Mouse (Mus musculus): ENCODE measurements around the gene Grb2. TPM values are rescaled to one million over a fixed set of nuclear protein-coding genes. Genes with fewer than 3 reads are reported as not detected.

Grb2 gene
- total RNA-seq, 4 experiments from 2014 or later: 93.7 to 126 (median 111) TPM

DNA sequence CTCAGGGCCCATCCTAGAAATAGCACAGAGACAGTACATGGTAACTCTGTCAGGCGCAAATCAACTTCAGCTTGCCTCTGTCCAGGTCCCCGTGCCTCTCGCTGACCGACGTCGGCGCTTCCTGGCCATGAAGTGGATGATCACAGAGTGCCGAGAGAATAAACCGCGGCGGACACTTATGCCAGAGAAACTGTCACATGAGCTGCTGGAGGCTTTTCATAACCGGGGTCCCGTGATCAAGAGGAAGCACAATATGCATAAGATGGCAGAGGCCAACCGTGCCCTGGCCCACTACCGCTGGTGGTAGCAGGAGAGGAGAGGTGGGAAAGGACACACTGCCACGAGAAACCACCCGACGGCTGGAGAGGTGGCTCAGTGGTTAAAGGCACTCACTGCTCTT is 101.7 kb downstream of the Grb2 start:
- no peak for DNase-seq (ENCODE audit: low spot score)

DNA sequence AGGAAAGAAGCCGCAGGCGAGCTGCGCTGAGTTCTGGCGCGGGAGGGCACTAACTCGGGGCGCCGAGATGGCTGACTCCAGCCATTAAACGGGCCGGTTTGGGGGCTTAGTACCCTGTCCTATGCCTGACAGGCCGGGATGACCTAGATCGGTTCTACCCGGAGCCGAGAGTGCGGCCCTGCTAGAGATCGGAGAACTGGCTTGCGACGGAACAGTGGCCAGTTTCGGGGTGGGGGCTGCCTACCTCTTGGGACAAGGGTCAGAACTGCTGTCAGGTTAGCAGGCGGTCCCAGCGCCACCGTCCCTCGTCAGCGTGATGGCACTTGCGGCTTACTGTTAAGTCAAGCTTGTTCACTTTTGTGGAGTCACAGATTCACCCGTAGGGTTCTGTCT is 104.1 kb downstream of the Grb2 start:
- no peak for DNase-seq (ENCODE audit: low spot score)

DNA sequence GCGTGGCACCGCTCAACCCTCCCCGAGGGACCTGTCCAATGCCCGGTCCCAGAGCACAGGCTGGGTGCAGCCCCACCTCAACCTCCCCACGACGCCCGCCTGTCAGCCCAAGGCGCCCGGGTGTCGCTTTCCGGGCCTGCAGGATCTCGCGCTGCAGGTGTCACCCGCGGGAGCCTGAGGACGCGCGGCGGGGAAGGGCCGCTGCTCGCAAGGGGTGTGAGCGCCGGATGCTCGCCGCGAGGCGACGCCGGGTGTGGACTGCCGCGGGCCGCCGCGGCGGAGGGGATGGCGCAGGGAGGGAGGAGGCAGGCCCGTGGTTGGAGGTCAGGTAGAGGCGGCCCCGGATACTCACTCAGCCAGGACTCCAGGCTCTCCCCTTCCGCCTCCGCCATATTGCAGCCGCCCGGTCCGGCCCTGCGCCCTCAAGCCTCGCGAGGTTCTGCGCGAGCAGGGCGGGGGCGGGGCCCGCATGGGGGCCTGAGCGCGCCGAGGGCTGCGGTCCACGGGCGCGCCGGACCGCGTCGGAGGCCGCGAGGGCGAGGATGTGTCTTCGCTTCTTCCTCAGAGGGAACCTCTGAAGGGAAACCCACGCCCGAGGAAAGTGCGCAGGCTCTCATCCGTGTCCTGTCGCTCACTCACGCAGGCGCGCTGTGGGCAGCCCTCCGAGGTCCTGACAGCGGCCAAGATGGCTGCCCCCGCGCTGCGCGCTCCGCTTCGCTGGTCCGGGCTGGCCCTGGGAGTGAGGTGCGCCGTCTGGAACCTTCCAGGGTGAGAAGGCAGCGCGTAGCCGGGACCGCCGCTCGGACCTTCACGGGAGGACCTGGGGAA is 104.7 kb downstream of the Grb2 start, which contains the start of the genes Mrps7 and Gga3:
Gene Mrps7, plus strand, starts transcription at position 450 of the 828 bp plus-strand sequence.
Gene Gga3, minus strand, starts transcription at position 576 of the 828 bp plus-strand sequence.
- peak; percentile 88 for DNase-seq (ENCODE audit: low spot score)

GRCm38 (mm10) chr11:115603128-115603475 is 105.3 kb downstream of the Grb2 start:
- no peak for DNase-seq (ENCODE audit: low spot score)

DNA sequence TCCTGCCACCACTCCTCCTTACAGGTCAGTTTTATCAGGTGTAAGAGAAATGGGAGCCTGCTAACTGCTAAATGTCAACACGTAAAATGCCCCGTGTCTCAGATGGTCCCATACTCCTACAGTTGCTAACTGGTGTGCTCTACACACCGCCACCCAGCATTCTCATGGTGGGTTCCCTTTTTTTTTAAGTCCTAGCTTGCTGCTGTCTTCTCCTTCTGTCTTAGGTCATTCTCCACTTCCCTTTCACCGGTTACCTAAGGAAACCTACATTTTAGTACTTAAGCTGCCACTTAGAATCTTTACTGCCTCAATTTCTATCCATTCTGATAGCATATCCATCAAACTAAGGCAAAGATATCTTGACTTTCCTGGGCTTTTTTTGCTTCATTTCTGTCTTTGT is 107.2 kb downstream of the Grb2 start:
- DNase-seq (ENCODE audit: low spot score): no peak

GRCm38 (mm10) chr11:115600743-115601142 is 107.7 kb downstream of the Grb2 start:
- DNase-seq (ENCODE audit: low spot score): no peak

DNA sequence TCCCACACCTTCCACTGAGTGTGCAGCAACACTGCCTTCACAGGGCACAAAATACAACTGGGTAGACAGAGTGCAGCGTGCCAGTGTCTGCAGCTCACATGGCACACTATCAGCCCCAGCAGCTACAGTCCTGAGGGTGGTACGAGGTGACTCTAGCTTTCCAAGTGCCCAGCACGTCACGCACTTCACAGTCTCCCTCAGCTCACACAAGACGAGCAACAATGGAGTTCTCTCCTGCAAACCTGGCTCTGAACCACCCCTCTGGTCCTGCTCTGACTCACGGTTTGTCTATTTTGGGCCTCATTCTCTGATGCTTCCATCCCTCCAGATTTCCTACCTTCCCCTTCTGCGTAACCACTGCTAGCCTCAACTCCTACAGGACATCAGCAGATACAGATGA is 108.7 kb downstream of the Grb2 start:
- DNase-seq (ENCODE audit: low spot score): no peak

DNA sequence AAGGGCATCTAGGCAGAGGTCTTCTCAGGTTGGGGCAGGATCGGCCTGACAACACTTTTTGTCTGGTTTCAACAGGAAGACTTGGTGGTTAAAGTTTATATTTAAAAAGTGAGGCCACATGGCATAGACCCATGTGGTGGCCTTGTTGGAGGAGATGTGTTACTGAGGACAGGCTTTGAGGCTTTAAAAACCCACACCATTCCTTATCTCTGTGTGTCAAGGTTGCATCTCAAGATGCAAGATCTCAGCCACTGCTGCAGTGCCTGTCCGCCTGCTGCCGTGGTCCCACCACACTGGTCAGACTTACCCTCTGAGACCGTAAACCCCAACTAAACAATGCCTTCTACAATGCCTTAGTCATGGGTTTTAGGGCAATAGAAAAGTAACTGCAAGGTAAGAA is 110.1 kb downstream of the Grb2 start:
- no peak for DNase-seq (ENCODE audit: low spot score)

- no peak for DNase-seq (ENCODE audit: low spot score)
These were observed 113.2 kb downstream of the Grb2 start for GRCm38 (mm10) chr11:115595209-115595608.

Other genes starting within 250 kb of the Grb2 start
- not detected for gene Slc16a5, start 246.1 kb downstream of the Grb2 start, total RNA-seq (2022)
- 1 to 10 TPM; 1.2 to 2.2 (median 1.9) TPM for gene Armc7, start 232.9 kb downstream of the Grb2 start, total RNA-seq (2022)
- 10 to 100 TPM in 2 of 4 experiments, 1 to 10 TPM in 2; 8.7 to 14.9 (median 10.1) TPM for gene Nt5c, start 216.7 kb downstream of the Grb2 start, total RNA-seq (2022)
- 100 to 1,000 TPM; 114 to 126 (median 121) TPM for gene Jpt1, start 194.2 kb downstream of the Grb2 start, total RNA-seq (2022)
- gene Sumo2, start 172.3 kb downstream of the Grb2 start, total RNA-seq (2022): 100 to 1,000 TPM; 166 to 179 (median 176) TPM
- 10 to 100 TPM; 15.7 to 24.4 (median 19.2) TPM for gene Nup85, start 144.2 kb downstream of the Grb2 start, total RNA-seq (2022)
- 100 to 1,000 TPM in 1 of 4 experiments, 10 to 100 TPM in 3; 80.5 to 101 (median 85.0) TPM for gene Mrps7, start 104.7 kb downstream of the Grb2 start, total RNA-seq (2022)
- 10 to 100 TPM; 13.0 to 19.0 (median 15.8) TPM for gene Gga3, start 104.5 kb downstream of the Grb2 start, total RNA-seq (2022)
- 10 to 100 TPM; 40.8 to 52.0 (median 45.0) TPM for gene Mif4gd, start 95.6 kb downstream of the Grb2 start, total RNA-seq (2022)
- 10 to 100 TPM; 31.4 to 40.9 (median 34.9) TPM for gene Slc25a19, start 80.3 kb downstream of the Grb2 start, total RNA-seq (2022)
- 100 to 1,000 TPM in 2 of 4 experiments, 10 to 100 TPM in 2; 96.2 to 103 (median 100) TPM for gene Tmem94, start 56.8 kb upstream of the Grb2 start, total RNA-seq (2022)
- 10 to 100 TPM; 40.3 to 48.2 (median 44.7) TPM for gene Caskin2, start 105.0 kb upstream of the Grb2 start, total RNA-seq (2022)
- gene Tsen54, start 106.1 kb upstream of the Grb2 start, total RNA-seq (2022): 1 to 10 TPM; 6.9 to 8.8 (median 7.5) TPM
- 10 to 100 TPM; 15.7 to 31.8 (median 20.3) TPM for gene Llgl2, start 115.5 kb upstream of the Grb2 start, total RNA-seq (2022)
- under 1 TPM in 1 of 4 experiments, not detected in 3; 0.06 TPM for gene Myo15b, start 149.8 kb upstream of the Grb2 start, total RNA-seq (2022)
- 10 to 100 TPM; 11.0 to 28.2 (median 14.6) TPM for gene Smim5, start 191.4 kb upstream of the Grb2 start, total RNA-seq (2022)
- gene Smim6, start 203.4 kb upstream of the Grb2 start, total RNA-seq (2022): not detected
- 10 to 100 TPM; 14.7 to 21.3 (median 16.2) TPM for gene Sap30bp, start 224.7 kb upstream of the Grb2 start, total RNA-seq (2022)
- gene Recql5, start 224.9 kb upstream of the Grb2 start, total RNA-seq (2022): 10 to 100 TPM in 1 of 4 experiments, 1 to 10 TPM in 3; 6.8 to 14.7 (median 8.2) TPM